Mouse (Mus musculus) layer of hippocampus, postnatal 36 days (tissue): Measurements from ENCODE around the gene Fam178b. TPM values are rescaled to one million over a fixed set of nuclear protein-coding genes. Genes with fewer than 3 reads are reported as not detected.

ENCODE experiments used
- DNase-seq, 2 experiments: peaks; one replicate each; pipeline ENCODE4 v3.0.0; 2022
- total RNA-seq, 2 experiments: library from RNA; stranded (reverse); gene quantifications; 2 replicates each; pipeline ENCODE4 v1.2.3; 2021

Fam178b gene
- total RNA-seq, 2 experiments from 2014 or later, result not detected

GRCm38 (mm10) chr1:36562388-36562787, 120.6 kb downstream of the Fam178b start:
- DNase-seq, result no peak

DNA sequence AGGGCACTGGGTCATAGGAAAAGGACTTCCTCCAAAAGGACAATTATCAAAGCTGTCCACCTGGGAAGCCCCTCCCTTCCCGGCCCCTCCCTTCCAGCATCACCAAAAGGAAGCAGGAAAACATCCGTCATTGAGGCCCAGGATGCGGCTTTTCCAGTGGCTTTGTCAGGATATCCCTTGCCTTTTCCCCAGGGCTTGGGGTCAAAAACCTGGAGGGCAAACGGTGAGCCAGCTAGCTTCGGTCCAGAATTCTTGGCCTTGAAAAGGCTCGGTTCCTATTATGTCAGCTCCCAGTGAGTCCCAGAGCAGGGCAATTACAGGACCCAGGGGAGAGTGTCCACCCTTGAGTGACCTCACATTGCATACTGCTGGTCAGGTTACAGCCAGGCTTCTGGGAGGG, 122.1 kb downstream of the Fam178b start:
- no peak for DNase-seq

GRCm38 (mm10) chr1:36559888-36560287, 123.1 kb downstream of the Fam178b start:
- no peak for DNase-seq

GRCm38 (mm10) chr1:36559256-36559655, 123.7 kb downstream of the Fam178b start:
- DNase-seq, result no peak

DNA sequence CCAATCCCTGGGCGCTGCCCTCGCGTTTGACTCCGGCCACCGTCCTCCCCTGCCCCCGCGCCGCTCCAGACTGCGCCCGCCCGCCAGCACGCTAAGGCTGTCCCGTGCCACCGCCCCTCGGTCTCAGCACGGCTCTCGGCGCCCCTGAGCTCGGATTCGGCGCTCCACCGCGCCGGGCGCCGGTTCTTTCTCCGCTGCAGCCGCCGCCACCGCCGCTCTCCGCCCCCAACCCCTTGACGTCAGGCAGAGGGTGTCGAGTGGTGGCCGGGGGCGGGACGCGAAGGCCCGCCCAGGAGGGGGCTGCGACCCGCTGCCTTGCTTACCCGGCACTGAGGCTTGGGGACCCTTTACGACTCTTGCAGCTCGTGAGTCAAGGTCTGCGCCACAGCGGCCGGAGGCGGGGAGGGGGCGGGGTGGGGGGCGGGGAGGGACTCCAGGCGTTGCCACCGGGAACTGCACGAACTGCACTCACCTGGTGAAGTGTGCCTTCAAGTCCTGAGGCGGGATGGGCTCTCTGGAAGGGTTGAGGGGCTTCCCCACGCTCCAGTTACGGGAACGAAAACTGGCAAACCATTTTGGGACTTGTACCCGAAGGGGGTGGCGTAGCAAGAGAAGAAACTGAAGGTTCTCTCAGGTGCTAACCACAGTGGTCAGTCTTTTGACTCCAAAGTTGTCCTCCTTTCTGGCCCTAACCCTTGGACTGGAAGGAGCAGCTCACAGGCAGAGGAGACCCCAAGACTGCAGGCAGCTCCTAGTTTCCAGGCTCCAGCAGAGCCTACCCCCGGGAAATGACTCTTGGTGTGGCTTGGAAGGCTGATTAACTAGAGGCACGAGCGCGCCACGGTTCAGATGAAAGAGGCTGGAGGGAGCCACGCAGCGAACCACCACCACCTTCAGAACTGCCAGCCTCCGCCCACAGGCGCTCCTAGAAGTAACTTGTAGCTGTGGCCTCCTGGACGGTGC, 124.7 kb downstream of the Fam178b start, which contains the start of gene Sema4c:
TSS of gene Sema4c (minus strand) at position 319 of the 963 bp plus-strand sequence.
- DNase-seq, result peak; percentile 70 to 75

- DNase-seq, result peak in 1 of 2 experiments; percentile 72
Observed at GRCm38 (mm10) chr1:36557457-36558011, 125.4 kb downstream of the Fam178b start.

DNA sequence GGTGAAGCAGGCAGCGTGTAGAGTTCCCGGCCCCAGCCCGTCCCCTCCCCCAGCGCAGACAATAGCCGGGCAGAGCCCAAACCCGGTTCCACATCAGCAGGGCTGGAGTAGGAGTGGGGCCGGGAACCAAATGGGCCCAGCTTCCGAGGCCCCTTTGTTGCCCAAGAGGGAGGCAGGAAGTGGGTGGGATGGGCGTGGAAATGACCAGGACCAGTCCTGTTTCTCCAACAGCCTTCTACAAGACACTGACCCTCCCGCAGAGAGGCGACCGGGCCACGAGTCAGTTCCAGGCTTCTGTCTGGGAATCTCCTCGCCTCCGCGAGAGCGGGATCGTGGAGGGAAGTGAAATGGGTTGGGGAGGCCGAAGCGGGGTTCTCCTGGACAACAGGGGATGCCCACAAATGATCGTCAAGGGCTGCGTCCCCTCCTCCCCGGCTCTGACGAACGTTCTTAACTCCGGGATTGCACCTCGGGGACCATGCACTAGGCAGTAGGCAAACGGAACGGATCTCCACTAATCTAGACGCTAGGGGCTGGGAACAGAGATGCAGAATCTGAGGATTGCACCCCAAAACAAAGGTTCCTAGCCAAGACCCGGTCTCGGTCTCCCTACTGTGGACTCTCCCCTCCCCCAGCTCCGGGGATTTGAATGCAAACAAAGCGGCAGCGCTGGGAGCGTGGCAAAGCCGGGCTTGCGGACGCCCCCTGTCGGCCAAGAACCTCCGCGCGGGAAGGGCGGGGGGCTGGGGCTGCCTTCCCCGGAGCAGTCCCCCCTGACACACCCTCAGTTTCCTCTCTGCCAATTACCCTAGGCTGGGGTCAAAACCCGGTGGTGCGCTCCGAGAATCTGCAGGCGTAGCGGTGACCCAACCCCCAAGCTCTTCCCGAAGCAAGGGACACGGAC, 126.2 kb downstream of the Fam178b start:
- peak; percentile 88 to 93 for DNase-seq

DNA sequence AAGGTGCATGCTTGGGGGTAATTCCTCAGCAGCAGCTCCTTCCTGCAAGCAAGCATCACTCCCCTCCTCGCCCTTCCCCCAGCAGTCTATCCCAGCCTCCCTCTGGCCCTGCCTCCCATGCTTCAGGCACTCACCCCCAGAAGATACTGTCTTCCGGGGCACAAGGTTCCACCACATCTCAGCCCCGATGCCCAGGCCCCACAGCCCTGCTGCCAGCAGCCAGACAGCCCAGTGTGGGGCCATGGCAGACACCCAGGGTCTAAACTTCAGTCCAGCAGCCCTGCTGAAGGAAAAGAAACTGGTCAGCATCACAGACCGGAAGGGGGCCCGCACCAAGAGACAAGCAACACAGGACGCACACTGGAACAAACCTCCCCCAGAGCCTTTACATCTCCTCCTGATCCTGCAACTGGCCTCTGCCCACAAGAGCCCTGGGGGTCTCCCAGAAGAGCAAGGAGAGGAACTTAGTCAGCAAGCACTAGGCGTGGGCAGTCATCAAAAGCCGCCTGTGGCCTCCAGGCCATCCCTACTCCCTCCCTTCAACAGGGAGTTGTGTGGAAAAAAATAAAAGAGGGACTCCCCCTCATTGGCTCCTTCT, 127.1 kb downstream of the Fam178b start:
- DNase-seq, result peak in 1 of 2 experiments; percentile 23

GRCm38 (mm10) chr1:36554633-36555399, 128.2 kb downstream of the Fam178b start:
- no peak for DNase-seq

DNA sequence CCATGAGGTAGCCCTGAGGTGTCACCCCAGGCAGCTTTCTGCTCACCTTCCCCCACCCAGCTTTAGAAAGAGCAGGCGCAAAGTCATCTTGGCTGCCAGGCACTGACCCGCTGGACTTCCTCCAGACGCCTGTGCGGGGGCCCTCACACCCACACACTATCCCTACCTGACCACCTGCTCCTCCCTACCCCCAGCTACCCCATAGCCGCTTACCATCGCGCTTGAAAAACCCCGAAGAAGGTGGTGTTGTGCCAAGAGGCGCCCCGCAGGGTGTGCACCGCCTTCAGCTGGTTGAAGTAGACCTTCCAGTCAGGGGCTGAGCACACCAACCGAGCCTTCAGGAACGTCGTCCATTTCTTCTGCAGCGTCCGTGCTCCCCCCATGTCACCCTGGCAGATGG, 130.5 kb downstream of the Fam178b start:
- no peak for DNase-seq

GRCm38 (mm10) chr1:36551904-36552303, 131.1 kb downstream of the Fam178b start:
- DNase-seq, result no peak

DNA sequence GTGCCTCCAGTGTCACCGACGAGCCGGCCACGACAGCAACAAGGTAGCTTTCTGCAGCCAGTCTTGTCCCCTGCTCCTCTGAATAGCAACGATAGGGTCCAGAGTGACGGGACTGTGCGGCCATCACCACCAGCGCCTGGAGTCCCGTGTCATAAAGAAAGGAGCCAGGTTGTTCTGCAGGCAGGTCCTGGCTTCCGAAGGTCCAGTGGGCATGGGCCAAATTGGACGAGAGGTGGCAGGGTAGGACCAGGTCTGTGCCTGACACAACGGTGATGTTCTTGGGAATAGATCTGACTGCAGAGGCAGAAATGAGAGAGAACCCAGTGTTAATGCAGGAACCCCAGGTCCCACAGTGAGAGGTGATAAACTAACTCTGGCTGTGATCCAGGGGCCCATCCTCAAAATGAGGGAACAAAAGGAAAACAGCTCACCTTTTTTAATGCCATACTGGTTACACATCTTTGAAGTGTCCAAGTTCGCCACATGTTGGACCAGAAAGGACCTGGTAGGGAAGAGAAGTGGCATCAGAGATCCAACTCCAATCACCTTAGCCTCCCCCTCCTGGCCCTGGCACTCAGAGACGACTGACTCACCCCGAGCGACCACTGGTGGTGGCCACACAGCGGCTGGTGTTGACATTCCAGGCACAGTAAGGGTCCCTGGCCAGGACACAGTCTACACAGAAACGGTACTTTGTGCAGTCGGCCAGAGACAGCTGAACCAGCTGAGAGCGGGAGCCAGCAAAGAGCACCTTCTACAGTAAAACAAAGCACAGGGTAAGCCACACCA, 132.7 kb downstream of the Fam178b start:
- DNase-seq, result no peak

- no peak for DNase-seq
Observed at GRCm38 (mm10) chr1:36549491-36549890, 133.5 kb downstream of the Fam178b start.

GRCm38 (mm10) chr1:36548771-36549170, 134.2 kb downstream of the Fam178b start:
- no peak for DNase-seq

GRCm38 (mm10) chr1:36547981-36548598, 134.9 kb downstream of the Fam178b start:
- no peak for DNase-seq

GRCm38 (mm10) chr1:36546888-36547471, 136.0 kb downstream of the Fam178b start, which contains the start of gene Ankrd39:
Ankrd39 (minus strand) TSS chr1:36547445.
- DNase-seq, result peak; percentile 96 to 98

DNA sequence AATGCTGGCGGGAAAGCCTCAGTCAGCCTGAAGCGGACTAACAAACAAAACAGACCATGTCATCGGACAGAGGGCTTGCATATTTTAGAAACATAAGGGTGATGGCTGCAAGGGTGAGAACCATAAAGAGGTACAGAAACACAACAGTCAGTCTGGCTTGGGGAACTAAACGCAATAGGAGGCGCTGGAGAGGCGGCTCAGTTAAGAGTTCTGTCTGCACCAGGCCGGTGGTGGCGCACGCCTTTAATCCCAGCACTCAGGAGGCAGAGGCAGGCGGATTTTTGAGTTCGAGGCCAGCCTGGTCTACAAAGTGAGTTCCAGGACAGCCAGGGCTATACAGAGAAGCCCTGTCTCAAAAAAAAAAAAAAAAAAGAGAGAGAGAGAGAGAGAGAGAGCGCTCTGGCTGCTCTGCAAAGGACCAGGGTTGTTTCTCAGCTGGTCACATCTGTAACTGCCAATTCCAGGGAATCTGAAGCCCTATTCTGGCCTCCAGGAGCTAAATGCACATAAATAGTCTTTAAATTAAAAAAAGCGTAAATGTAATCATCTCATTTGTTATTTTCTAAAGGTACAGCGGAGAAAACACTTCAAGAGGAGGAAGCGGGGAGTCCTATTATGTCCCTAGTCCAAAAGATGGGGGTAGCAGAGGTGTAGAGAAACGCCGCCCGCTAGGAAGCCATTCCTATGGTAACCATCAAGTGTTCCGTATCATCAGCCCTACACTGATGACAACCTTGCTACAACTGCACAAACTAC, 137.0 kb downstream of the Fam178b start:
- DNase-seq, result no peak

GRCm38 (mm10) chr1:36545382-36545781, 137.6 kb downstream of the Fam178b start:
- DNase-seq, result no peak

DNA sequence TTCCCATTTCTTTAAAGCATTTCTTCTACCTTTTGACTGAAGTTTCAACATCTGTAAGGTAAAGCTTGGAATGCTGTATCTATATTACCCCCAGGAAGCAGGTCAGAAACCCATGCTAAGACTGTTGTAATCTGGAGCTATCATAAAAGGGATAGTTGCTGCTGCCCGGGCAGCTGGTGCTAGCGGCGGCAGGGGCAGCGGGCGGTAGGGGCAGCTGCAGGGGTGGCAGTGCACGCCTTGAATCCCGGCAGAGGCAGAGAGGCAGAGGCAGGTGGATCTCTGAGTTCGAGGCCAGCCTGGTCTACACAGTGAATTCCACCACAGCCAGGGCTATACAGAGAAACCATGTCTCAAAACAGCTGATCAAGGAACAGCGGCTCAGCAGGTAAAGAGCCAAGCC, 140.1 kb downstream of the Fam178b start:
- DNase-seq, result no peak
